Mouse (Mus musculus) C2C12 (cell line): ENCODE data around the gene Fryl.

Experiments used
- CEBPB ChIP-seq: IDR thresholded peaks from one replicate; pipeline ENCODE4 v1.6.1; 2011; ENCODE audit warnings: low read depth, mild to moderate bottlenecking, control low read depth, moderate library complexity
- CTCF ChIP-seq: IDR thresholded peaks from one replicate; pipeline ENCODE4 v1.5.1; 2011; ENCODE audit not compliant: control insufficient read depth, insufficient read depth, insufficient read length
- FOSL1 ChIP-seq: IDR thresholded peaks from one replicate; pipeline ENCODE4 v1.8.0; 2011; ENCODE audit warnings: mild to moderate bottlenecking, low read length; ENCODE audit not compliant: poor library complexity, insufficient read depth, severe bottlenecking
- MAX ChIP-seq: IDR thresholded peaks from one replicate; pipeline ENCODE4 v1.6.1; 2011; ENCODE audit warnings: mild to moderate bottlenecking, control low read depth
- USF1 ChIP-seq: IDR thresholded peaks from one replicate; pipeline ENCODE4 v1.6.1; 2011; ENCODE audit warnings: low read depth, mild to moderate bottlenecking, control low read depth, moderate library complexity

DNA sequence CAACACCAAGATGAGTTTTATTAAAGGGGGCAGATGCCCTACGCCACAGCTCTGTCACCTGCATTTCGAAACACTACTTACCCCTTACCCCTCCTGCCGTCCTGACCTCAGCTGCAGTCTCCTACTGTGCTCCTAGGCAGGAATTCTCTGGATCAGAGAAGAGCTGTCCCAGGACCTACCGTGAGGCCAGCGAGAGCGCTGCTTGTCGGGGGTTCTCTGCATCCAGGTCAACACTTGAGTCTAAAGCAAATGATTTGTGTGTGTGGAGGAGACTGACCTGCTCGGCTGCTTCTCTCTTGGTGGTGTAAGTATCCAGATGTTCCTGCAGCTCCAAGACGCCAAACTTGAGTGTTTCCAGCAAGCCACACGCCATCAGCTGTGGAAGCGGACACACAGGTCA lies 223.9 kb downstream of the Fryl start:
- TF ChIP-seq MAX = no peak
- no peak for TF ChIP-seq CEBPB
- TF ChIP-seq FOSL1 = no peak
- TF ChIP-seq CTCF = no peak
- TF ChIP-seq USF1 = no peak
